Mouse (Mus musculus) cerebellum, adult 2 months (tissue): ENCODE measurements around the gene Fbxo42.

ENCODE experiments used
- CTCF ChIP-seq: fragments of 200-500 bp; IDR thresholded peaks from 2 replicates; pipeline ENCODE4 v1.5.1; 2011; ENCODE audit warnings: low read depth, mild to moderate bottlenecking, control low read depth, low read length, moderate library complexity, borderline replicate concordance; ENCODE audit not compliant: insufficient read depth
- POLR2A ChIP-seq: fragments of 200-500 bp; IDR thresholded peaks from 2 replicates; pipeline ENCODE4 v1.6.1; 2011; ENCODE audit warnings: low read length, control low read depth, borderline replicate concordance; ENCODE audit not compliant: insufficient read depth

DNA sequence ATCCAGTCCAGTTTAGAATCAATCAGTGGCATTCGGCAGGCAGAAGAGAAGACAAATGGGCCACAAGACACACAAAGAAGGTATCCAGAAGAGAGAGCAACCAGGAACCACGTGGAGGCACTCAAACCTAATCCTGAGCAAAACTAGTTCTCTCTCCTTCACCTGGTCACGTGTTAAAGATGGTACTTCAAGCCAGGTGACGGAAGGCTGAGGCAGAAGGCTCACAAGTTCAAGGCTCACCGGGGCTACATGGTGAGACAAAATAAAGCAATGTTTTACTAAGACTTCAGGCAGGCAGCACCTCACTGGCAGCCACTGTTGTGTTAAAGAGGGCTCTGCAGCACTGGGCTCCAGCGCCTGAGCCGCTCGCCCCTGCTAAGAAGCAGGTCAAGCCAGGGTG, 15.5 kb upstream of the Fbxo42 start:
- no peak for TF ChIP-seq POLR2A
- no peak for TF ChIP-seq CTCF
